Mouse (Mus musculus): ENCODE measurements around the gene Snx29. TPM values are rescaled to one million over a fixed set of nuclear protein-coding genes. Genes with fewer than 3 reads are reported as not detected.
"Not testable (repeated sequence)": the region's sequence is repeated elsewhere in the genome, so short reads cannot be mapped to it uniquely, and the experiment has no call there.

Gene Snx29
- polyA plus RNA-seq, 2 experiments, result 1.9 TPM

GRCm38 (mm10) chr16:11447905-11448304 lies 125.2 kb downstream of the Snx29 start:
- no peaks in the 10 kb centered on the region for H3K9me3 ChIP-seq (ENCODE audit: control insufficient read depth, low read length)
- H3K9ac ChIP-seq (replicated peaks), result no peak overlapping the region
- ATAC-seq (ENCODE audit: insufficient read depth) (no peak), DNase-seq (ENCODE audit: low read depth in 3 of 3, low spot score in 3 of 3) (no peak)
- H3K36me3 ChIP-seq (replicated peaks; ENCODE audit: control insufficient read depth, insufficient read depth, low read depth), result no peaks in the 10 kb centered on the region
- no peak overlapping the region for H3K4me2 ChIP-seq (ENCODE audit: low read depth)
- 71% methylated on average over 5 of the region's 5 CpGs for WGBS (ENCODE audit: insufficient replicate concordance)
- H3K4me3 ChIP-seq (ENCODE audit: insufficient read depth in 1 of 2, low read depth in 2 of 2, low read length in 2 of 2), result no peak overlapping the region
- H3K27me3 ChIP-seq (ENCODE audit: control insufficient read depth, insufficient read depth, low read length), result no peaks in the 10 kb centered on the region
- TF ChIP-seq CTCF (IDR thresholded peaks at IDR 0.05; ENCODE audit: low read depth) (no peak), EP300 (IDR thresholded peaks at IDR 0.05; ENCODE audit: low read depth) (no peak)
- no peak overlapping the region for H3K27ac ChIP-seq
- no peaks in the 10 kb centered on the region for H3K4me1 ChIP-seq (replicated peaks; ENCODE audit: control insufficient read depth in 2 of 2, insufficient read depth in 2 of 2, low read length in 1 of 2)

DNA sequence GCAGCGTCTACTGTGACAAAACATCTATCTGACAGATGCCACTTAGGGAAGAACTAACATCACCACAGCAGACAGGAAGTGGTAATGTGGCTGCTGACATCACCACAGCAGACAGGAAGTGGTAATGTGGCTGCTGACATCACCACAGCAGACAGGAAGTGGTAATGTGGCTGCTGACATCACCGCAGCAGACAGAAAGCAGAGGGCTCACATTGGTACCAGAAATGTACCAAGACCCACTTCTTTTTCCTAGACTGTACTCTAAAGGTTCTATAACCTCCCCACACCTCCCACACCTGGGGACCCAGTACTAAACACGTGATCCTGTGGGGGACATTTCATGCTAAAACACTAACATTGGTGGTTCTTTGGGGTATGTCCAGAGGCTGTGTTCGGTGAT lies 126.0 kb downstream of the Snx29 start:
- not testable (repeated sequence) for H3K36me3 ChIP-seq (replicated peaks; ENCODE audit: control insufficient read depth, insufficient read depth, low read depth); DNase-seq (ENCODE audit: low read depth in 3 of 3, low spot score in 3 of 3); ATAC-seq (ENCODE audit: insufficient read depth); H3K27me3 ChIP-seq (ENCODE audit: control insufficient read depth, insufficient read depth, low read length); H3K4me3 ChIP-seq (ENCODE audit: insufficient read depth in 1 of 2, low read depth in 2 of 2, low read length in 2 of 2); H3K27ac ChIP-seq; H3K4me1 ChIP-seq (replicated peaks; ENCODE audit: control insufficient read depth in 2 of 2, insufficient read depth in 2 of 2, low read length in 1 of 2); H3K4me2 ChIP-seq (ENCODE audit: low read depth); H3K9ac ChIP-seq (replicated peaks); H3K9me3 ChIP-seq (ENCODE audit: control insufficient read depth, low read length)
- 56% methylated on average over 4 of the region's 4 CpGs for WGBS (ENCODE audit: insufficient replicate concordance)

DNA sequence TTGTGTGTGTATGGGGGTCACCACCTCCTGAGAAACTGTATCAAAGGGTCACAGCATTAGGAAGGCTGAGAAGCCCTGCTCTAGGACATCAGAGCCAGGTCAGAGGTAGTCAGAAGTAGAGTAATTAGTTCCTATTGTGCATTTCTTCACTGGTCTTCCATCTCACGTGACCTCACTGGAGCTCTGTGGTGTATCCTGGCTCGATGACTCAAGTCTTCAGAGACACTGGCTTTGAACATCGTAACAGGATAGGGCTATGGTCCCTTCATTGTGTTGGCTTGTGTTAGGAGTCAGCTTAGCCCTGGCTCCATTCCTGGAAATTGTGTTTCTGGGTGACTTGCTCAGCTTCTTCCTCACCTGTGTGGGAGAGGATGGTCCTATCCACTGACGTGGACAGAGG lies 126.6 kb downstream of the Snx29 start:
- 69% methylated on average over 4 of the region's 4 CpGs for WGBS (ENCODE audit: insufficient replicate concordance)
- Histone ChIP-seq H3K27ac (no peak overlapping the region), H3K4me3 (ENCODE audit: insufficient read depth in 1 of 2, low read depth in 2 of 2, low read length in 2 of 2) (no peak overlapping the region), H3K36me3 (replicated peaks; ENCODE audit: control insufficient read depth, insufficient read depth, low read depth) (no peaks in the 10 kb centered on the region), H3K9ac (replicated peaks) (no peak overlapping the region), H3K4me1 (replicated peaks; ENCODE audit: control insufficient read depth in 2 of 2, insufficient read depth in 2 of 2, low read length in 1 of 2) (no peaks in the 10 kb centered on the region), H3K4me2 (ENCODE audit: low read depth) (no peak overlapping the region), H3K9me3 (ENCODE audit: control insufficient read depth, low read length) (no peaks in the 10 kb centered on the region), H3K27me3 (ENCODE audit: control insufficient read depth, insufficient read depth, low read length) (no peaks in the 10 kb centered on the region)
- no peak for ATAC-seq (ENCODE audit: insufficient read depth)
- TF ChIP-seq EP300 (IDR thresholded peaks at IDR 0.05; ENCODE audit: low read depth) (no peak), CTCF (IDR thresholded peaks at IDR 0.05; ENCODE audit: low read depth) (no peak)
- DNase-seq (ENCODE audit: low read depth in 3 of 3, low spot score in 3 of 3), result no peak

DNA sequence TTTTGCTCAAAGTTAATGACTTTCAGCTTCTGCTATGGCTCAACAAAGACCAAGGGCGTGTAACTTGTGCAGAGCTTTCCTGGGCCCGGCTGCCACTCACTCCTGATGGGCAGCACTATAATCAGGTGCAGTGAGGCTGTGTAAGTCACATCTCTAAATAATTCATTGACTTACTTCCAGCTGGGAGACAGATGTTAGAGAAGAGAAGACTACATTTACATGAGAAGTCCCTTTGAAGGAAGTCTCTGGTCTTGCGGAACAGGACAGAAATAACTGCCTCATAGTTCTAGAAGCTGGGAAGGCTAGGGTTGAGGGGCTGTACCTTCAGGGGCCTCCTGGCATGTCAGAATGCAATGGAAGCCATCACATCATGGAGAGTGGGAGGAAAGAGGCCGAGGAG lies 127.9 kb downstream of the Snx29 start:
- Histone ChIP-seq H3K9me3 (ENCODE audit: control insufficient read depth, low read length) (no peaks in the 10 kb centered on the region), H3K36me3 (replicated peaks; ENCODE audit: control insufficient read depth, insufficient read depth, low read depth) (no peaks in the 10 kb centered on the region), H3K4me1 (replicated peaks; ENCODE audit: control insufficient read depth in 2 of 2, insufficient read depth in 2 of 2, low read length in 1 of 2) (no peaks in the 10 kb centered on the region), H3K27me3 (ENCODE audit: control insufficient read depth, insufficient read depth, low read length) (no peaks in the 10 kb centered on the region), H3K4me2 (ENCODE audit: low read depth) (no peak overlapping the region), H3K9ac (replicated peaks) (no peak overlapping the region), H3K27ac (no peak overlapping the region), H3K4me3 (ENCODE audit: insufficient read depth in 1 of 2, low read depth in 2 of 2, low read length in 2 of 2) (no peak overlapping the region)
- TF ChIP-seq EP300 (IDR thresholded peaks at IDR 0.05; ENCODE audit: low read depth) (no peak), CTCF (IDR thresholded peaks at IDR 0.05; ENCODE audit: low read depth) (no peak)
- DNase-seq (ENCODE audit: low read depth in 3 of 3, low spot score in 3 of 3), result no peak
- WGBS (ENCODE audit: insufficient replicate concordance), result 69% methylated on average over 4 of the region's 4 CpGs
- no peak for ATAC-seq (ENCODE audit: insufficient read depth)

DNA sequence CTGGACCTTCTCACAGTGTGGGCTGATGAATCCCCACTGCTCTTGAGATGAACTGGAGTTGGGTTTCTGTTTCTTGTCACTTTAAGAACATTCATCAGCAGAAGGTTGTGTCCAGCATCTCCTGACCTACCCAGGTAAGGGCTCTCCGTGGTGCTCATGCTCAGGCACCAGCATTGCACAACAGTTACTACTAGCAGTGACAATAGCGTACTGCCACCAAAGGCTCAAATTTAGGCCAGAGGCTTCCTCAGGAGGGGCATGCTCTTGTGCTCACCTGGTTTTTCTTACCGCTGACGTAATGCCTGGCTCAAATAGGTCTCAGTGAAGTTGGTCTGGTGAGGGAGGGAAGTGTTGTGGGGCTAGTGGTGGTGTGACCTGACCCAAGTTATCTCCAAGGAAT lies 132.2 kb downstream of the Snx29 start:
- ATAC-seq (ENCODE audit: insufficient read depth), result no peak
- H3K27me3 ChIP-seq (ENCODE audit: control insufficient read depth, insufficient read depth, low read length), result no peaks in the 10 kb centered on the region
- no peaks in the 10 kb centered on the region for H3K36me3 ChIP-seq (replicated peaks; ENCODE audit: control insufficient read depth, insufficient read depth, low read depth)
- no peak overlapping the region for H3K4me3 ChIP-seq (ENCODE audit: insufficient read depth in 1 of 2, low read depth in 2 of 2, low read length in 2 of 2)
- H3K4me1 ChIP-seq (replicated peaks; ENCODE audit: control insufficient read depth in 2 of 2, insufficient read depth in 2 of 2, low read length in 1 of 2), result peaks cover 0 to 12% of the 10 kb centered on the region in 2 experiments; a peak in 3 of 4 replicates
- H3K4me2 ChIP-seq (ENCODE audit: low read depth), result no peak overlapping the region
- H3K9me3 ChIP-seq (ENCODE audit: control insufficient read depth, low read length), result no peaks in the 10 kb centered on the region
- H3K9ac ChIP-seq (replicated peaks), result no peak overlapping the region
- TF ChIP-seq EP300 (IDR thresholded peaks at IDR 0.05; ENCODE audit: low read depth), result no peak
- TF ChIP-seq CTCF (IDR thresholded peaks at IDR 0.05; ENCODE audit: low read depth), result no peak
- no peak for DNase-seq (ENCODE audit: low read depth in 3 of 3, low spot score in 3 of 3)
- H3K27ac ChIP-seq, result no peak overlapping the region
- 73% methylated on average over 4 of the region's 4 CpGs for WGBS (ENCODE audit: insufficient replicate concordance)

Measured in liver, embryonic 14.5 days (tissue).